Mouse (Mus musculus) heart, postnatal 0 days (tissue): Measurements from ENCODE around the gene Dcdc2b.

Experiments used
- CTCF ChIP-seq: IDR thresholded peaks from 2 replicates; pipeline ENCODE4 v1.5.1; 2016; ENCODE audit warnings: antibody characterized with exemption, control low read depth, low read depth
- EP300 ChIP-seq: IDR thresholded peaks from 2 replicates; pipeline ENCODE4 v1.6.1; 2016; ENCODE audit warnings: antibody characterized with exemption, low read depth

- no peak for TF ChIP-seq CTCF
- no peak for TF ChIP-seq EP300
Measured at GRCm38 (mm10) chr4:129610026-129610425, 4.0 kb downstream of the Dcdc2b start.
